Mouse (Mus musculus): ENCODE data around the gene Ocln.
A peak's percentile ranks its signal among the peaks of the same experiment; 100 is the strongest.

The Ocln gene

DNA sequence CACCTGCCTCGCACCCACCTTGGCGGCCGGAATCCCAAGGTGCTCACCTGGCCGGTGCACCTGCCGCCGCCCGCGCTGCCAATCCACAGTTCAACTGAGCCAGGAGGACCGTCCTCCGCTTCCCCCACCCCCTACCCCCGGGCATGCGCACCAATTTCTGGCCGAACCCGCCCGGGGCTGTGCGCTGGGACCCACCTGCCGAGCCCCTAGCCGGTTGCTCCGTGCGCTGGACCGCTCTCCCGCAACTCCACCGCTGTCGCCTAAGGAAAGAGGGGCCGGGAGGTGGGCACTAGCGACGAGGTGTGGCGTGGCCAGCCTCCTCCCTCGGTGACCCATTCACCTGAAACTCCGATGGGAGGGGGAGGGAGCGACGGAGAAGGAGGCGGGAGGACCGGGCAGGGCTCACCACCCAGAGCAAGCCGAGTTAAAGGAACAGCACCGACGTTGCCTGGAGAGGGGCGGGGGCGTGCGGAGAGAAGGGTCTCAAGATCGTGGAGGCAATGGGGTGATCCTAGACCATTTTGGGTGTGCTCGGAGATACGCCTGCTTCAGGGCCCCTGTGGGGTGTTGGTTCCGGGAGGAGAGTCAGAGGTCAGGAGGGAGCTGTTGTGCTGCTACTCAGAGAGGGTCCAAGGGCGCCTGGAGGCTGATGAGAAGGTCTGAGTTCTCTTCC lies at the start of gene Ocln:
Ocln (minus strand) TSS at position 350 of the 673 bp plus-strand sequence.
- DNase-seq (ENCODE audit: low read depth, low spot score), result peak; percentile 79

- no peak for DNase-seq (ENCODE audit: low read depth, low spot score)
Measured at GRCm38 (mm10) chr13:100601034-100601433, 48.5 kb upstream of the Ocln start.

DNA sequence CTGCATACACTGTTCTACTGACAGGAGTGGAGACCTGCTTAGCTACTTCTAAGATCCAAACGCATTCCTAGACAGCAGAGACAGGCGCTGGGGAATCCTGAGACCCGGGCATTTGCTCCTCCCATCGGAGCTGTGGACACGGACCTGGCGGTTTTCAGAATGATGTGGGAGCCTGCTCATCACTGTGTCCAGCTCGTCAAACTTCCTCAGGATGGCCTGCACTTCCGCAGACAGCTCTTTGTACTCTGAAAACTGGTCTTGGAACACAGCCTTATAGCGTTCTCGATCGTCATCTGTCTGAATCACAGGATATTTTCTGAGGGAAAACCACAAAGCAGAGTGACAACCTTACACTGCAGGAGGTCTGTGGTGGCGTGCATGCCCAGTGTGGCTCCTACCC lies 47.8 kb upstream of the Ocln start:
- no peak for DNase-seq (ENCODE audit: low read depth, low spot score)

DNA sequence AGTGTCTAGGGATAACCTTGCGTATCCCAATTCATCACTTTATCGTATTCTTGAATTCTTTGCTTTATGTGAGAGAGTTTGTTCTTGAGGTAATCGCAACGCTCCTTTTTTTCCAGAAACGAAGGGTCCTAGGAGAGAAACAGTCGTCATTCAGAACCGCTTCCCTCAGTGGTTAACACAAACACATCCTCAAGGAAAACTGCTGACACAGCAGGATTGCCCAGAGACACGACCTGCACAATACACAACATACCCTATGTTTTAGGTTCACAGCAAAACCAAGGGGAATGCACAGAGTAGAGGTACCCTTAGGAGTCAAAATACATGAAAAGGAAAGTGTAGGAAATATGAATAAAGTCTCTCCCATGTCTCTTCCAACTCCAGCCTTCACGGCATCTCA lies 44.8 kb upstream of the Ocln start:
- no peak for DNase-seq (ENCODE audit: low read depth, low spot score)

GRCm38 (mm10) chr13:100595552-100595885 lies 43.0 kb upstream of the Ocln start:
- no peak for DNase-seq (ENCODE audit: low read depth, low spot score)

DNA sequence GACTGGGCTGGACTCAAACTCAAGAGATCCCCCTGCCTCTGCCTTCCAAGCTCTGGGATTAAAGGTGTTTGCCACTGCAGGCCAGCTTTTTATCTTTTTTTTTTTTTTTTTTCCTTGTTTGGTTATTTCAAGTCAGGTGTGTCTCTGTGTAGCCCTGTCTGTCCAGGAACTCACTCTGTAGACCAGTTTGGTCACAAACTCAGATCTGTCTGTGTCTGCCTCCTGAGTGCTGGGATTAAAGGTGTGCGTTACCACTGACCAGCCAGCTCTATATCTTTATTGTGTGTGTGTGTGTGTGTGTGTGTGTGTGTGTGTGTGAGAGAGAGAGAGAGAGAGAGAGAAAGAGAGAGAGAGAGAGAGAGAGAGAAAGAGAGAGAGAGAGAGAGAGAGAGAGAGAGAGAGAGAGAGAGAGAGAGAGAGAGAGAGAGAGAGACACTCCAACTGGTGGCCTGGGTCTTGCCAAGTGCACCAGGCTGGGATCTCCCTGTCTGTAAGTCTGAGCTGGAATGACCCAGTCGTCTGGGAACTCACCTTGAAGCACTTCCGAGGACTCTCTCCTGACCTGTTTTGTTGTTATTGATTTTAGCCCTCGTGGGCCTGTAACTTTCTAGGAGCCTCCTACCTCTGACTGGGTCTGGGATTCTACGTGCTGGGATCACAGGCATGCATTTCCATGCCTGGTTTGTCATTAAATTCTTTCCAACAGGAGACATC lies 42.5 kb upstream of the Ocln start:
- no peak for DNase-seq (ENCODE audit: low read depth, low spot score)

GRCm38 (mm10) chr13:100594041-100594792 lies 41.7 kb upstream of the Ocln start:
- no peak for DNase-seq (ENCODE audit: low read depth, low spot score)

DNA sequence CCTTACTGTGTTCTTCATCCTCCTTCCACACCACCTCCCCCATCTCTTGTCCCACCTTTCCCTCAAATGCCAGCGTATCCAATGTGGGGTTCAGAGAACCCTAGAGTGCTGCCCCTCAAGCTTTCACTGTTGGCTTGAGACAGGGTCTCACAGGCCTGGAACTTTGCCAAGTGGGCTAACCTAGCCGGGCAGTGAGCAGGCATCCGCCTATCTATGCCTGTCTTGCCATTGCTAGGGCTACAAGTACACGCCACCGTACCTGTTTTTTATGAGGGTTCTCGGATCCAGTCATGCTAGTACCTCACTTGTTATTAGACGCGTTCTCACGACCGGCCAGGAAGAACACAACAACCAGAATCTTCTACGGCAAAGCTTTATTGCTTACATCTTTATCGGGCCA lies 36.1 kb upstream of the Ocln start:
- no peak for DNase-seq (ENCODE audit: low read depth, low spot score)

DNA sequence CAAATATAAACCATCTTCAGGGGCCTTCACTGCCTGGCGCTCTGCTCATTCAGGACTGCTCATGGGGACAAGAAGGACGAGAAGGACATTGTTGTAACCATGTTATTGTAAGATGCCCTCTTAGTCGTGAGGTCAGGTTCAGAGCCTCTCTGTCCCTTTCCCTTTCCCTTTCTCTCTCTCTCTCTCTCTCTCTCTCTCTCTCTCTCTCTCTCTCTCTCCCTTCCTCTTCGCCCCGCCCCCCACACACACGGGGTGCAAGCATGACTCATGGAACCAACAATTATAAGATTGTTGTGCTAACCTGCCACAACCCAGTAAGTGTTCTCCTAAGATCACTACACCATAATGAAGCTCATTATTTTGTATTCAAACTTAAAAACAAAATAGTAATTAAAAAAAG lies 29.6 kb upstream of the Ocln start:
- no peak for DNase-seq (ENCODE audit: low read depth, low spot score)

DNA sequence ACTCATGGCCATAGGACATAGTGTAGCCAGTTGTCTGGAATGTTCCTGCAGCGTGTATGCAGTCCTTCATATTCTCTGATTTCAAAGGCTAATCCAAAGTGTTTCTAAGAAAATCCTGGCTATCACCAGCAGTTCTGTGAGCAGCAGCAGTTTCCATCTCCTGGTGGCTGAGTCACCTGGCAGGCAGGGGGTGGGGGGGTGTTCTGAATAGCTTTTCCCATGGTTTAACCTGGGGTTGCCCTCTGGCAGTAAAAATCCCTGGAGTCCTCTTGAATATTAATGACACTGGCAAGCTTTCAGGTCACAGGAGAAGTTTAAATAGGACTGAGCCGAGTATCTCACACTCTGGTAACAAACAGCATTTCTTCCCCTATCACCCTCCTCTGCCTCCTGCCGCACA lies 29.2 kb upstream of the Ocln start:
- no peak for DNase-seq (ENCODE audit: low read depth, low spot score)

DNA sequence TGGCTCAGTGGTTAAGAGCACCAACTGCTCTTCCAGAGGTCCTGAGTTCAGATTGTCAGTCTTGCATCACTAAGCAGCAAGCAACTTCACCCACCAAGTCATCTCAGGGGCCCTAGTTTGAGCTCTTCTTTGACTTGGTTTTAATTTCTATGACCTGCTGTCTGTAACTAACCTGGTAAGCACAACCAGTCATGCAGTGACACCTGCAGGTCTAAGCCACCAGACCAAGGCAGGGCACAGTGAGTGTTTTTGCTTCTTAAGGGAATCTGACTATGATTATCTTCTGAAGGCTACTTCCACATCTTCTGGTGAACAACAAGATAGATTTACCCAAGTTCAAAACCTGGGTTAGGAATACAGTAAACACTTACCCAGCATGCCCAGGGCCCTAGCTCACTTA lies 27.4 kb upstream of the Ocln start:
- no peak for DNase-seq (ENCODE audit: low read depth, low spot score)

DNA sequence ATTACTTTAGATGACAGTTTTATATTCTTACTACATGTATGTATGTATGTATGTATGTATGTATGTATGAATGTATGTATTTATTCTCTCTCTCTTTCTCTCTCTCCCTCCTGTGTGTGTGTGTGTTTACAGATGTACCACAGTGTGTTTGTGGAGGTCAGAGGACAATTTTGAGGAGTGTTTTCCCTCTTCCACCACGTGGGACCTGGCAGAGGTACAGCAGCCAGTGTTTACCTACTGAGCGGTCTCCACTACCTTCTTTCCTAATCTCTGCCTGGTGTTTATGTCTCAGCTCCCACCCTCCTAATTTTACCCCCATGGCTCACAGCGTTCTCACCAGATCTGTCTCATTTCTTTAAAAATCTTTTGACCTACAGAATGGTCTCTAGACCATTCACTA lies 26.7 kb upstream of the Ocln start:
- DNase-seq (ENCODE audit: low read depth, low spot score), result no peak

DNA sequence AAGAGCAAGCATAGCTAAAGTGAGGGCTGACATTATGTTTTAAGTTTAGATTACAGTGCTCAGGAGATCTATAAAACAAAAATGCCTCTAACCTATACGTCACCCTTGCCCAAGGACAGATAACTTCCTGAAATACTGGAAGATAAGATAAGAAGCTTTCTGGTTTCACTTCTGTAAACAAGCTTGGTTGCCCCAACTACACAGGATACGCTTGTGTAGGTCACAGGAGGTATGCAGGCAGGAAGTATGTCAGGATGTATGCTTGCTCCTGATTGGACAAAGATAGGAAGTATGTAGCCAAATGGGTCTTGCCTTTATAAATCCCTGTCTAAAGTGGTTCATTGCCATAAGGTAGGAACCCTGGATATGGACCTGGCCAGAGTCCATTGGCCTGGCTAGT lies 23.4 kb upstream of the Ocln start:
- DNase-seq (ENCODE audit: low read depth, low spot score), result no peak

DNA sequence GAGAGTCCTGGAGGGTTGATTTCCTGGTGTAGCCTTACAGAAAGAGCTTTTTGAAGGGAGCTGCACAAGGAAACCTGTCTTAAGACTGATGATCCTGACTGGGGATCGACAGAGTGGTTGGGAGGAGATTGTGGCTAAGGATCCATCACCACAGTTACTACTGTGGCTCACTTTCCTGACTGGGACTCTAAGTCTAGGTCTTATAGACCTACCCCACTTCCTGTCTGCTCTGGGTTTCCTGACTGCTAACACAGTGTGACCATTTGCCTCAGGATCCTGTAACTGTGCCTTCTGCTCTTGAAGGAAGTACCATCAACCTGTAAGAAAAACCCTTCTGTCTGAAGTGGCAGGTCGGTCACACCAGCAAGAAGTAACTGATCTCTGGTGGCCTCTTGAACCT lies 18.2 kb upstream of the Ocln start:
- no peak for DNase-seq (ENCODE audit: low read depth, low spot score)

DNA sequence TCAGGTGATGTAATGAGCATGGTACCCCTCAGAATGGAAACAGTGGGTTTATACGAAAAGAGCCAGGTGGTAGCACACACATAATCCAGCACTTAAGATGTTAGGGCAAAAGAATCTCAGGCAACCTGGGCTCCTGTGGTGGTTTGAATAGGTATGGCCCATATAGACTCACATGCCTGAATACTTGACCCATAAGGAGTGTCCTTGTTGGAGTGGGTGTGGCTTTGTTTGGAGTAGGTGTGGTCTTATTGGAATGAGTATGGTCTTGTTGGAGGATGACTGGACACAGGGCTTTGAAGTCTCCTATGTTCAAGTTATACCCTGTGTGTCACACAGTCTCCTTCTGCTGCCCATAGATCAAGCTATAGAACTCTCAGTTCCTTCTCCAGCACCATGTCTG lies 15.8 kb upstream of the Ocln start:
- DNase-seq (ENCODE audit: low read depth, low spot score), result peak; percentile 55

GRCm38 (mm10) chr13:100559449-100559848 lies 6.9 kb upstream of the Ocln start:
- no peak for DNase-seq (ENCODE audit: low read depth, low spot score)

DNA sequence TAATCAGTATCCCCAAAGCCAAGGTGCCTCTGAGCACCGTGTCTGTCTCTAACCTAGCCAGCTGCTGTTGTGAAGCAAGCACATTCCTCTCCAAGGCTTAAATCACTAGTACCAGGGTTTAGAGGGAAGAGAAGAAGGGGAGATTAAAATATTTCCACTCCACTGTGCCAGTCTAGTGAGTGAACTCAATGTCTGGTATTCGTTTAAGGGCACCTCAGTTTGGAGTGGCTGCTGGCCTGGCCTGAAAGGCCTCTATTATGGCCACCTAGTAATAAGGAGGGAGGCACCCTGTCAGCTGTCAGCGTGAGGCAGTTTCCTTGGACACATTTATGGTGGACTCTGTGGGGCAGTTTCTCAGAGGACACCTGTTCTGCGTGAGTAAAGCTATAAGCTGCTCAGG lies 4.5 kb upstream of the Ocln start:
- no peak for DNase-seq (ENCODE audit: low read depth, low spot score)

GRCm38 (mm10) chr13:100553042-100553437 lies 522 bp upstream of the Ocln start:
- no peak for DNase-seq (ENCODE audit: low read depth, low spot score)

- no peak for DNase-seq (ENCODE audit: low read depth, low spot score)
Measured at GRCm38 (mm10) chr13:100552009-100552368, 529 bp downstream of the Ocln start.

DNA sequence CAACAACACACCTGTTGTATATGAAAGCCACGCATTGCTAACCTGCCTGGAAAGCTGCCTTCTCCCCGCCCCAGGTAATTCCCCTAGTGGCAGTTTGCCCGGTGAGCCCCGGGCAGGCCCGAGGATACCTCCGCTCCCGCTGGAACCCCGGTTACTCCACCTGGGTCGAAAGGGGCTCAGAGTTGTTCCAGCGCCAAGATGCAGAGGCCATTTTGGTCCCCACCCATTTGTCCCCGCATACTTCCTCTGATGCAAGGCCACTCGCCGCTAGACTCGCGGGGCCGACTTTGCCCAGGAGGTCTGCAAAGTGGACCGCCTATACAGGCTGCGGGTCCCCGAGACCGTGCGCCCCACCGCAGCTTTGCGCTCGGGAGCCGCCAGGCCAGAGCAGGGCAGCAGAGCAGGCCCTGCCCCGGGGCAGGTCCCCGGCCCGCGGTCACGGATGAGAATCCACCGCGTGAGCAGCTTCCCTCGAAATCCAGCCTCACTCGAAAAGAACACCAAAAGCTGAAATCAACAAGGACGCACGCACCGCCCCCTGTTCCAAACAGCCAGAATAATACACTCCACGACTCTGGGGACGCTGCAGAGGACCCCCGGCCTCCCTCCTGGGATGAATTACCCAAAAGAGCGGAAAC lies 1.0 kb downstream of the Ocln start:
- DNase-seq (ENCODE audit: low read depth, low spot score), result peak; percentile 51

- DNase-seq (ENCODE audit: low read depth, low spot score), result no peak
Measured at GRCm38 (mm10) chr13:100547269-100547668, 5.2 kb downstream of the Ocln start.

- DNase-seq (ENCODE audit: low read depth, low spot score), result no peak
Measured at GRCm38 (mm10) chr13:100545510-100545909, 7.0 kb downstream of the Ocln start.

Measured in R1 (cell line).